In genomic region chr7:110156712-110157260, GRCm38 (mm10) we compare ENCODE assay signal across 9 mouse cellular contexts. TPM values are rescaled to one million over a fixed set of nuclear protein-coding genes. Genes with fewer than 3 reads are reported as not detected.
DNase-seq lines count a peak whose midpoint lies in the region; ATAC-seq lines count a peak whose summit lies in the region.
"Had no signal": no experiment of that assay in that cellular context is flagged by ENCODE, and none has a peak within 500 bp of the region (broad histone marks: within the 10 kb centered on the region; RNA-seq: fewer than 3 reads in every experiment).

No protein-coding gene starts in this region.

- 0 out of 2 replicates have a peak, but pooled peaks cover 6% of the 10 kb centered on the region for H3K4me1 ChIP-seq in embryonic facial prominence, embryonic 12.5 days
- H3K4me1 ChIP-seq in embryonic facial prominence, embryonic 10.5 days, result peaks cover 7% of the 10 kb centered on the region; the same call in 1 of the 2 replicates
- peaks cover 19% of the 10 kb centered on the region for H3K4me1 ChIP-seq in lung, embryonic 16.5 days (replicated peaks; ENCODE audit: control insufficient read depth, insufficient read depth, low read length)

- no peaks in the 10 kb centered on the region for H3K27me3 ChIP-seq in embryonic facial prominence, embryonic 12.5 days
- H3K27me3 ChIP-seq in embryonic facial prominence, embryonic 10.5 days (replicated peaks; ENCODE audit: low read depth, poor library complexity, severe bottlenecking), result no peaks in the 10 kb centered on the region
- H3K27me3 ChIP-seq in lung, embryonic 16.5 days (ENCODE audit: control insufficient read depth, insufficient read depth, low read depth, low read length), result no peaks in the 10 kb centered on the region
- H3K27me3 ChIP-seq: limb, embryonic 13.5 days had no signal

- 61% methylated on average over 4 of the region's 4 CpGs for WGBS in embryonic facial prominence, embryonic 12.5 days
- 82% methylated on average over 4 of the region's 4 CpGs for WGBS in embryonic facial prominence, embryonic 10.5 days
- 16% methylated on average over 4 of the region's 4 CpGs for whole genome bisulfite sequencing in lung, embryonic 16.5 days

- H3K9me3 ChIP-seq in embryonic facial prominence, embryonic 12.5 days, result no peaks in the 10 kb centered on the region
- no peaks in the 10 kb centered on the region for H3K9me3 ChIP-seq in embryonic facial prominence, embryonic 10.5 days
- H3K9me3 ChIP-seq in lung, embryonic 16.5 days (ENCODE audit: control insufficient read depth, low read length), result no peaks in the 10 kb centered on the region
- H3K9me3 ChIP-seq: limb, embryonic 13.5 days had no signal

- DNase-seq in embryonic facial prominence, embryonic 10.5 days (ENCODE audit: low spot score), result no peak
- DNase-seq in MEL-GATA-1-ER (ENCODE audit: extremely low read depth, low read depth), result peak; percentile 76
- peak; percentile 36 to 49 for DNase-seq in heart, postnatal 14 days
- no peak for DNase-seq in layer of hippocampus, adult 11-12 months (ENCODE audit: low spot score)
- no peak for DNase-seq in thymus, postnatal 36 days

- no peak overlapping the region for H3K4me3 ChIP-seq in embryonic facial prominence, embryonic 12.5 days
- H3K4me3 ChIP-seq in embryonic facial prominence, embryonic 10.5 days, result no peak overlapping the region
- H3K4me3 ChIP-seq in lung, embryonic 16.5 days (ENCODE audit: low read length), result no peak overlapping the region
- H3K4me3 ChIP-seq: limb, embryonic 13.5 days had no signal

- no peaks in the 10 kb centered on the region for H3K36me3 ChIP-seq in embryonic facial prominence, embryonic 12.5 days
- no peaks in the 10 kb centered on the region for H3K36me3 ChIP-seq in embryonic facial prominence, embryonic 10.5 days (replicated peaks)
- H3K36me3 ChIP-seq in lung, embryonic 16.5 days (ENCODE audit: control insufficient read depth, insufficient read depth, low read length), result no peaks in the 10 kb centered on the region
- H3K36me3 ChIP-seq: limb, embryonic 13.5 days had no signal

- intact Hi-C loops in heart, postnatal 14 days (cut with DNase I), result loop anchor here (5.0 kb wide), 2 partner anchors 34 to 69 kb away; partner anchors contain the start of gene Wee1

- H3K27ac ChIP-seq in embryonic facial prominence, embryonic 12.5 days, result no peak overlapping the region
- no peak overlapping the region for H3K27ac ChIP-seq in embryonic facial prominence, embryonic 10.5 days (replicated peaks)
- peak overlapping the region; percentile 36 for H3K27ac ChIP-seq in lung, embryonic 16.5 days (ENCODE audit: low read length)

- H3K4me2 ChIP-seq in embryonic facial prominence, embryonic 12.5 days (replicated peaks), result no peak overlapping the region
- peak overlapping the region; percentile 0; the same call in 1 of the 2 replicates for H3K4me2 ChIP-seq in lung, embryonic 16.5 days (ENCODE audit: low read depth, low read length)
- H3K4me2 ChIP-seq: limb, embryonic 13.5 days had no signal

- 0 out of 2 replicates have a peak, but pooled peaks have one; percentile 31 for ATAC-seq in embryonic facial prominence, embryonic 12.5 days (ENCODE audit: insufficient number of reproducible peaks, insufficient read depth, low FRiP score, low TSS enrichment)
- peak; percentile 59 for ATAC-seq in lung, embryonic 16.5 days (ENCODE audit: low read depth)
- ATAC-seq in frontal cortex, adult (ENCODE audit: low TSS enrichment), result no peak

- no peak overlapping the region for H3K9ac ChIP-seq in embryonic facial prominence, embryonic 12.5 days
- no peak overlapping the region for H3K9ac ChIP-seq in lung, embryonic 16.5 days (ENCODE audit: low read length)
- H3K9ac ChIP-seq: limb, embryonic 13.5 days had no signal

RNA-seq across cellular contexts. Expression of gene Wee1, which starts 34.9 kb away (rescaled TPM):
- polyA plus RNA-seq in embryonic facial prominence, embryonic 12.5 days (2016; fragmentation: Nextera tagmentation; extraction: Ambion mirVana), result 41.9 and 42.4 TPM in 2 replicates
- polyA plus RNA-seq in embryonic facial prominence, embryonic 10.5 days (2016; fragmentation: Nextera tagmentation; extraction: Ambion mirVana), result 28.6 and 29.4 TPM in 2 replicates
- 10 to 100 TPM; 15.5 to 17.9 TPM for total RNA-seq in heart, postnatal 14 days (2021)
- 23.4 and 24.3 TPM in 2 replicates for polyA plus RNA-seq in lung, embryonic 16.5 days (2015; fragmentation: Nextera tagmentation; extraction: Ambion mirVana)

Comparison
In these comparisons a context has a peak if more than half of its experiments do, and no peak if none do; other contexts are left out.
1. DNase-seq: peak in MEL-GATA-1-ER (single experiment) and heart, postnatal 14 days (2 of 2); none in embryonic facial prominence, embryonic 10.5 days (single experiment), layer of hippocampus, adult 11-12 months (single experiment) and thymus, postnatal 36 days (0 of 2).